Mouse (Mus musculus): ENCODE measurements around the gene Nelfa.
"Not testable (repeated sequence)": the region's sequence is repeated elsewhere in the genome, so short reads cannot be mapped to it uniquely, and the experiment has no call there.

Gene Nelfa

GRCm38 (mm10) chr5:33936120-33936707 lies at the start of gene Nelfa:
Nelfa (minus strand) TSS chr5:33936413.
- peak; percentile 99 for DNase-seq (ENCODE audit: low spot score)

- DNase-seq (ENCODE audit: low spot score): peak; percentile 92
These were observed 47.3 kb upstream of the Nelfa start, which contains the start of gene Gm1673 for GRCm38 (mm10) chr5:33983309-33984121. Gm1673 (plus strand) TSS chr5:33983433.

GRCm38 (mm10) chr5:33982731-33983259 lies 46.6 kb upstream of the Nelfa start:
- no peak for DNase-seq (ENCODE audit: low spot score)

GRCm38 (mm10) chr5:33976267-33976666 lies 40.1 kb upstream of the Nelfa start:
- no peak for DNase-seq (ENCODE audit: low spot score)

GRCm38 (mm10) chr5:33974736-33975135 lies 38.5 kb upstream of the Nelfa start:
- DNase-seq (ENCODE audit: low spot score): no peak

GRCm38 (mm10) chr5:33959382-33959781 lies 23.2 kb upstream of the Nelfa start:
- DNase-seq (ENCODE audit: low spot score): no peak

- DNase-seq (ENCODE audit: low spot score): peak; percentile 21
These were observed 19.7 kb upstream of the Nelfa start for GRCm38 (mm10) chr5:33955868-33956267.

- DNase-seq (ENCODE audit: low spot score): peak; percentile 68
These were observed 18.1 kb upstream of the Nelfa start for GRCm38 (mm10) chr5:33954354-33954753.

- no peak for DNase-seq (ENCODE audit: low spot score)
These were observed 17.4 kb upstream of the Nelfa start for GRCm38 (mm10) chr5:33953471-33954185.

- DNase-seq (ENCODE audit: low spot score): peak; percentile 10
These were observed 12.1 kb upstream of the Nelfa start for GRCm38 (mm10) chr5:33948314-33948713.

GRCm38 (mm10) chr5:33947035-33947434 lies 10.8 kb upstream of the Nelfa start:
- DNase-seq (ENCODE audit: low spot score): not testable (repeated sequence)

- DNase-seq (ENCODE audit: low spot score): no peak
These were observed 2.2 kb upstream of the Nelfa start for GRCm38 (mm10) chr5:33938448-33938847.

- no peak for DNase-seq (ENCODE audit: low spot score)
These were observed 1.0 kb upstream of the Nelfa start for GRCm38 (mm10) chr5:33937230-33937629.

- DNase-seq (ENCODE audit: low spot score): peak; percentile 74
These were observed 507 bp downstream of the Nelfa start for GRCm38 (mm10) chr5:33935700-33936111.

- no peak for DNase-seq (ENCODE audit: low spot score)
These were observed 1.3 kb downstream of the Nelfa start for GRCm38 (mm10) chr5:33934877-33935276.

GRCm38 (mm10) chr5:33934081-33934480 lies 2.1 kb downstream of the Nelfa start:
- DNase-seq (ENCODE audit: low spot score): no peak

- DNase-seq (ENCODE audit: low spot score): no peak
These were observed 3.8 kb downstream of the Nelfa start for GRCm38 (mm10) chr5:33932413-33932812.

GRCm38 (mm10) chr5:33926170-33926569 lies 10.0 kb downstream of the Nelfa start:
- no peak for DNase-seq (ENCODE audit: low spot score)

- DNase-seq (ENCODE audit: low spot score): no peak
These were observed 13.6 kb downstream of the Nelfa start for GRCm38 (mm10) chr5:33922566-33922965.

- DNase-seq (ENCODE audit: low spot score): no peak
These were observed 14.6 kb downstream of the Nelfa start for GRCm38 (mm10) chr5:33921486-33922235.

- DNase-seq (ENCODE audit: low spot score): no peak
These were observed 15.3 kb downstream of the Nelfa start for GRCm38 (mm10) chr5:33920924-33921323.

GRCm38 (mm10) chr5:33920037-33920436 lies 16.2 kb downstream of the Nelfa start:
- DNase-seq (ENCODE audit: low spot score): no peak
